Mouse (Mus musculus): ENCODE data around the gene Nlgn1. TPM values are rescaled to one million over a fixed set of nuclear protein-coding genes. Genes with fewer than 3 reads are reported as not detected.
A peak's percentile ranks its signal among the peaks of the same experiment; 100 is the strongest.

Nlgn1 gene
- total RNA-seq, 2 experiments from 2014 or later, result 0.09 TPM; not detected in 1

DNA sequence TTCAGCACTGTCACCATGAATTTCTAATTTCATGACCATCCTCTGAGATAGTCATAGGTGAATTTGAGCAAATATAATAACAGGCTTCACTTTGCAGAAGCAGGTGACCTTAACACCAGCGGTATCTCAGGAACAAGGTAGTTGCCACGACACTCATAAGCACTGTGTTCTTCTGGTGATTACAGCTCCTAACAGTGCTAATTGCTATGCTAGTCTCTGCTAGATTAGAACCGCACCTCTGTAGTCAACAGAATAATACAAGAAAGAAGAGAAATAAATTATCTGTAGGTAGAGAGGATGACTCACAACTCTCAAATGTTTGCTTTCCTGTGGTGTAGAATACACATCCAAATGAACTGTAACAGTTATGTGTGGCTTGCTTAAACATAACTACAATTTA lies 129.6 kb downstream of the Nlgn1 start:
- DNase-seq (ENCODE audit: low spot score), result no peak

DNA sequence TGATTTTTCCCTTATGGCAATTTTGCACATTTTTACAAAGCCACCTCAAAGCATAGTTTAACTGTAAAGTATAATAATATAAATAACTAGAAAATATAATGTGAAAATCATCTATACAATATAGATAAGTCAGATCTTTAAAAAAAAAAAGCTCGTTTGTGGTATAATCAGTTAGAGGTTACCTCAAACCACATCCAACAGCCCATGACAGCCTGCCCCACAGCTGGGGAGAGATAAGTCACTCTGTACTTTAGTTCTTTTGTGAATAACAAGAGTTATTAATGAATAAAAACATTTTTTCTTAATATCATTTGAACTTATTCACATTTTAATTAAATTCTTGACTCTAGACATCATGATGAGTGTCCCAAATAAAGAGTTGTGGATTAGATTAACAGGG lies 130.8 kb downstream of the Nlgn1 start:
- DNase-seq (ENCODE audit: low spot score), result no peak

DNA sequence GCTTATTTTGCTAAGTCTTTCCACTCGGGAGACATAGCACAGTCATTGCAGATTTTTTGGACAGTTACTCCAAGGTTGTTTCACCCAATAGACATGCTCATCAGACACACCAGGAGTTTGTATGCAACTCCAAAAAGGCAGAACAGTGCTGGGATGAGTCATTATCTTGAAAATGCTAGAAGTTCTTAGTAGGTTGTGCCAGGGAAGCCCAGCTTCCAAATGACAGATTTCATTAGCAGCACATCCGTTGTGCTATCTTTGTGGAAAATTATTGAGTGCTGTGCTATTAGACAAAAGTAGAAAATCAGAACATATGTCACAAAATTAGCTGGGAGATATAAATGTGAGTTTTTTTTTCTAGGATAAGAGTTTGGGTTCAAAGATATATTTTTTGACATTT lies 137.3 kb downstream of the Nlgn1 start:
- DNase-seq (ENCODE audit: low spot score), result no peak

DNA sequence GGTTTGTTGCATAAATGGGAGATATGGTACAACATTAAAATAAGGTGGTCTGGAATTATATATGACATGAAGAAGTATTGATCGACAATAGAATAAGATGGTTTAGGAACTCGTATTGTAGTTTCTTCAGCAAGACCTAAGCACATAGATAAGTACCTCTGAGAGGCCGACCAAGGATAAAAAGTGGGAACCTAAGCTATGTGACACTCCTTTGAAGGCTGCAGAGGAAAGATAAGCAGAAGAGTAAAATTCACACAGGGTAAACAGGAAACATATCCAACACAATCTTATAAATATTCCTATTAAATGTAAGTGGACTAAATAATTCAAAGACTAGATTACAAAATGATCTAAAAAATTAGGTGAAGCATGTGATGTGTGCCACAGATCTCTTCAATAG lies 151.2 kb downstream of the Nlgn1 start:
- no peak for DNase-seq (ENCODE audit: low spot score)

DNA sequence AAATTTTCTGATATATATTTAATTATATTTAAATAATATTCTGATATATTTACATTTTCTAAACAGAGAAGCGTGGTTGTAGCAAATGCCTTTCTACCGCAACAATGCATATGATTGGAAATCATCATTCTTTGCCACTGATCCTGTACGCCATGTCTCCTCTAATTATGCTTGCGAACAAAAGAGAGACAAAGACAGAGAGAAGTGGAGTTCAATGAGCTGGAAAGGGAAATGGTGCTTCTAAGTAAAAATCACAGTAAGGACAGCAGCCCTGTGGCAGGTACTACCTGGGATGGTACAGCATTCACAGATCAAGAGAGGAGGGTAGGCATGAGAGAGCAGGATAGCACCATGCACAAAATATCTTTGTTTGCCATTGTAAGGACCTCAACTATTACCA lies 156.9 kb downstream of the Nlgn1 start:
- DNase-seq (ENCODE audit: low spot score), result no peak

DNA sequence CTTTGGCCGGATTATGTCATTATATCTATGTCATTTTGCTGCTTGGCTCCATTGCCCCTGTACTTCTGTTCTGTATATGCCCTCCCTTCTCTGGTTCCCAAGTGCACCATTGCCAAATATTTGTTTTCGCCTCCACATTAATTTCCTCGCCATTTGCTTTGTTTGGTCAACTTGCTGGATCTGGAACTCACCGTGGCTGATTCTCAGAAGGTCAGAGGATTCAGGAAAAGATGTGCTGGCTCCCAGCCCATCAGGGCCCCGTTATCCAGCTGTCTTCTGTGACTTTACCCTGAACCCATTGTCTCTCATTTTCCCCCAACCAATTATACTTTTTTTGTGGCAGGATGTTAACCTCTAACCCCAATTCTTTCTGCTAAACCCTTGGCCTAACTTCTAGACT lies 158.0 kb downstream of the Nlgn1 start:
- DNase-seq (ENCODE audit: low spot score), result no peak

DNA sequence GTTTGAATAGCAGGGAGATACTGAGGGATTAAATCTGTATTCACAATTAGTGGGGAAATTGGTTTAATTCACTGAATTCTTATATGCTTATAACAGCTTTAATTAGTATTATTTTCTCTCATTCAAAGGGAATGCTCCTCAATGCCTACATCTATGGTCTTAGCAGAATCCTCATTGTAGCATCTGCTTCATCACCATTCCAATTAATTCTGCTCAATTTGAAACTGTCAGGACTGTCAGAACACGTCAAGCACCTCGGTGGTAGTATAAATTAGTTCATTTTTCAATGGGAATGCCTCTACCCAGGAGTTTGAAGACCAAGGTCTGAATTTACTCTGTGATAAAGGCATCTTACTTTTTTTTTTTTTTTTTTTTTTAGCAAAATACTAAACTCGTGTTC lies 158.6 kb downstream of the Nlgn1 start:
- no peak for DNase-seq (ENCODE audit: low spot score)

DNA sequence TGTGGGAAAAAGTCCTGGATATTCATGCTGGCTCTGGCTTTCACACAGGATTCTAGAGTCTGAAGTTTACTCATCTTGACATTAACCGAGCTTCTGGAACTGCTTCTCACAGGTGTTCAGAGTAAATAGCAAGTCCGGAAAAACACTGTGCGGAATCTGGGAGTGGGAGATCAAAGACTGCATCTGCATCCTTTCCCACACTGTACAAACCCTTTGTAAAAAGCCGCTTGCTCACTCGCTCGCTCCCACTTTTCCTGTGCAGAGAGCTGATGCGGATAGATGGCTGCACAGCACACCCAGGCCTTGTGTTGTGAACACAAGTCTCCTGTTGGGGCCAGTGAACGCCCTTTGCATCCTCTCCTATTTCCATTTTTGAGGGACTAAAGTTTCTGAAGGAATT lies 165.5 kb downstream of the Nlgn1 start:
- DNase-seq (ENCODE audit: low spot score), result no peak

DNA sequence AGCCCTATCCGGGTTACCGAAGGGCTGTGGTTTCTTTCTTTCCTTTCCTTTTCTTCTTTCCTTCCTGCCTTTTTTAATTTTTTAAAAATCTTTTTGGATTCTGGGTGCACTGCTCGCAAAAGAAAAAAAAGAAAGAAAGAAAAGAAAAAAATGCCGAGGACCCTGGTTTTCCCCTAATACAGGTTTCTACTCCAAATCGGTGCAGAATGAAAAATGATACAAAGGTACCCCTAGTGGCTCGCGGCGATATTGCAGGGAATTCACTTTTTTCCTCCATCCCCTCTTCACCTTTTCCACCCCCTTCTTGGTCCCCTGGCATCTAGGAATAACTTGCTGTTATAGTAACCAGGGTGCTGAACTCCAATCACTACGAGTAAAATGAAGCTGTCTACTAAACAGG lies 178.5 kb downstream of the Nlgn1 start:
- peak; percentile 14 for DNase-seq (ENCODE audit: low spot score)

DNA sequence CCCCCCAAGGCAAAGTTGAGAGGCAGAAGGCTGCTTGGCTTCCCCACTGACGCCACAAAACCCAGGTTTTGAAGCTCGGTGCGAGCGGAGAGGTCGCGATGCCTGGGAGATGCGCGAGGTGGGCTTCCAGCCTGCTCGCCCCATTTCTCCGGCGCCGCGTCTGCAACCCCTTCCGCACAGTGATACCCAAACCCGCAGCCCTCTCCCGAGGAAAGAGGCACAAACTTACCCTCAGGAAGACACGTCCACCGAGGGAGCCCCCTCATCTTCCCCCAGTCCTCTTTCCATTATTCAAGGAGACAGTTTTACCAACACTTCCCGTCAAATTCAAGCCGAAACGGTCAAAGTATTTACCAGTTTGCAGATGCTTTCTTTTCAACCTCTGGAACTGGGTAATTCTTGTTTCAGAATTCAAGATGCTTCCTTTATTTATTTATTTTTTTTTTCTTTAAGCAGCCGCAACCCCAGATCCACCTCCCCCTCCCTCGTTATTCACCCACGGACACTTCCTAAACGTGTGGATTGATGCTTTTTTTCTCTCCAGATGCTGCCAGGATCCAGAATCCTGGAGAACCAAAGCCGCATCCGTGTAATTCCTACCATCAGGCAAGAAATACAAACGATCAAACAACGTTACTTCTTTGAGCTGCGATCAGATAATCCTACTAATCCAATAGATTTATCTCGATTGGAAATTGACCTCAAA lies 179.1 kb downstream of the Nlgn1 start:
- no peak for DNase-seq (ENCODE audit: low spot score)

DNA sequence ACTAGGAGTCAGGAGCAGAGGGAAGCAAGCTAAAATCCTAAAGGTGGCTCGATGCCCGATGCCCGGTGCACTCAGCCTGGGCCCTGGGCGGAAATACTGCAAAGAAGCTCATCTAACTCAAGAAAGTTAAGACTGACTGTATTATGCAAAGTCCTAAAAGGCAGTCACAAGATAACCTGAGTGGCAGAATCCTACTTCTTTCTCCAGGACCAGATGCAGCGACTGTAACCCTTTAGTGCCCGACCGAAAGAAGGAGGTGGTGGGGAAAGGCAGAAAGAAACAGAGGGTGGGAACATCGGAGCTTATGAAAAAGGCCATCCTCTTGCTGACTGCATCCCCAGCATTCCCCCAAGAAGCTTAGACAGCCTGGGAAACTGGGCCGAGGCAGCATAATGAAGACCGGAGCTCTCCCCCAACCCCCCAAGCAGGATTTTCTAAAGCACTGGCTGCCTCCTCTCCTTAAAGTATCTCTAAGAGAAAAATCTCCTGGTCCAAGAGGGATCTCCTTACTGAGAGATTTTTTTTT lies 179.7 kb downstream of the Nlgn1 start:
- no peak for DNase-seq (ENCODE audit: low spot score)

DNA sequence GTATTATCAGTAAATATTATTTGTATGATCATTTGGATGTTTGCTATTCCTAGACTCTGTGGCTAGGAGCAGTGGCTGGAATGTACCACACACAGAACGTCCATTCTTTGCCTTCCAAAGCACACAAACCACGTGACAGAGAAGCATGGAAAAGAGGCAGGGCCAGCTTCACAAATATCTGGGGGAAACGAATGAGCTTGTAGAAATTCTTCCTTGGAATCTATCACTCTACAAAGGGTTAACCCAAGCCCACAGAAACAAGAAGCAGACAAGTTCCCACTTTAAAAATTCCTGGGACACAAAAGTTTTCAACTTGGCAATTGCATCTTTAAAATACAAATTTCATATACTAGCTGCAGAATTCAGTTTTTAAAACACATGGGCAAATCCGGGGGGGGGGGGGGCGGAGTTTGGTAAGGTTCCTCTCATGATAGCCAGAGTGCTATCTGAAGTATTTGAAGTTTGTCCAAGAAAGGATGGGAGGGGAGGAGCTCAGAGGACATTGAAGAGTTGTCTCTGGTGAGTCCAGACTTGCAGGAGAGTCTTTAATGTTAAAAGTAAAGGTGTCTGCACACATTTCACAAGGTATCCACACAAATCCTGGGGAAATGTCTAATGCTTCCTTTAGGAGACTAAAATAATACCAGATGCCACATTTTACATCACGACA lies 180.8 kb downstream of the Nlgn1 start:
- DNase-seq (ENCODE audit: low spot score), result no peak

DNA sequence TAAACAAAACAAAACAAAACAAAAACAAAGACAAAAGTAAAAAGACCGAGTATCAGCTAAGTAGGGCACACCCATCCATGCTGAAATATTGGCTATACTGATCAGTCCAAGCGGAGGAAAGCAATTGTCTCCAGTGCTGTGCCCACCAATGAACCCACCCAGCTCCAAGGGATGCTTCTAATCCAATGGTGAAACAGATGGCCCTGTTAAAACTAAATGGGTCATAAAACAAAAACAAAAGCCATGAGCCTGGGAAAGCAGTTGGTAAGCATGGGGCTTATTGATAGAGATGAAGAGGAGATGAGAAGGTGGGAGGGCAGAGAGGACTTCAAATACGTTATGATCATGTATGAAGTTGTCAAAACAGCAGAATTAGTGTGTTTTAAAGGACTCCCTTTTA lies 186.1 kb downstream of the Nlgn1 start:
- no peak for DNase-seq (ENCODE audit: low spot score)

DNA sequence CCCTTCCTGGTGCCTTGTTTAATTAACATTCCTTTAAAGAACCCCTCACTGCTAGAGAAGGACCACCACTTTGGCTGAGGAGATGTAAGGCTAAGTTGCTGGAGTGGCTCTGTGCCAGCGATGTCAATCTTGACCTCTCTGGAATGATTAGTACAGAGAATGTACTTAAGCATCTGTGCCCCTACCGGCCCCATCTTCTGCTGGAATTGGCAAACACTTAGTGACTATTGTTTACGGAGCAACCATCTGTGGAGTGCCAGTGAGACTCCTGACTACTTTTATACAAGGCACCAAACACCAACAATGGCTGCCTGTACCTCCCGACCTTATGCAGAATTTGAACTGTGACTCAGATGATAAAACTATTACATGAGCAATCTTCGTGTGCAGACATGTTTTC lies 186.8 kb downstream of the Nlgn1 start:
- DNase-seq (ENCODE audit: low spot score), result no peak

DNA sequence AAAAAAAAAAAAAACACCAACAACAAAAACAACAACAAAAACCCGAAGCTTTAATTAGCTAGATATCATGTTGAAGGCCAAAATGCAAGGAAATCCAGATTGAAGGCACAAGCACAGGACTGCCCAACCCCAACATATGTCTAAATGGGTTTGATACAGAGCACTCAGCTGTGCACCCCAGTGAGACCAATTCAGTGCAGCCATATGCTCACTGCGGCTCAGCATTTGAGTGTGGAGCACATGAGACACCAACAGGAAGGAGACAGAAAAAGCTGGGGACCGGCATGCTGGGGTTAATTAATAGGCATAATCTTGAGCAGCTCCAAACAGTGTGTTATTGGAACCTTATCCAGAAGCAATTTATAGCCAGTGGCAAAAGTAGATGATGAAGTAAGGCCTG lies 190.7 kb downstream of the Nlgn1 start:
- no peak for DNase-seq (ENCODE audit: low spot score)

DNA sequence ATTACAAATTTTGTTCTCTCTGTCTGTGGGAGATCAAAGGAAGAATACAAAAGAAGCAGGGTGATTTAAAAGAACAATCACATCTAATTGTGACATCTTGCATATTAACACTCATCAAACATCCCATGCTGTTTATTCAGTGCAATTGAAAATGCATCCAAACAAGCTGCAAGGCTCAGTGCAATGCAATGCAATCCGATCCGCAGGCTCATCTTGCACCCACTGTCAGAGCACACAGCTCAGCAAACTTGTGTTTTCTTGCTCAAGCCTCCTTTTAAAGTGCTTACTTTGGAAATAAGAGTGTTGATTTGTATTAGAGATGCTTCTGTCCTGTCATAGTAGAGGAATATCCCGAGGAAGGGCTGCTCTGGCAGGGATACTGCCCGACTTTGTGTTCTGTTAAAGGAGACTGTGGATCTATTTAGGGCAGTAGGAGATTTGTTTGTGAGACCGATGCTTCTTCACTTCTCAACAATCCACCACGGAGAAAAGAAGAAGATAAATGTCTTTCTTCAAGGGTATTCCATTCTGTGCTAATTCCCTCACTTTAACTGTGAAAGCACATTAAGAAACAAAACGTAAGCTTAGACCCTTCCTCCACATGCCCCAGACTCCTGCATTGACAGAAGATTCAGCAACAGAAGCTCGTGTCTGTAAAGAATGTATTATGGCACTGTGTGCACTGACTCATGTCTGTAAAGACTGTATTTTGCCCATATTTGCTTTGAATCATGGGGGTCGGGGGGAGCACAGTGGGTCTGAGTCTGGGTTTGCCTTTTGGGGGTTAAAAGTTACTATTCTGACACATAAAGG lies 197.2 kb downstream of the Nlgn1 start:
- DNase-seq (ENCODE audit: low spot score), result no peak

DNA sequence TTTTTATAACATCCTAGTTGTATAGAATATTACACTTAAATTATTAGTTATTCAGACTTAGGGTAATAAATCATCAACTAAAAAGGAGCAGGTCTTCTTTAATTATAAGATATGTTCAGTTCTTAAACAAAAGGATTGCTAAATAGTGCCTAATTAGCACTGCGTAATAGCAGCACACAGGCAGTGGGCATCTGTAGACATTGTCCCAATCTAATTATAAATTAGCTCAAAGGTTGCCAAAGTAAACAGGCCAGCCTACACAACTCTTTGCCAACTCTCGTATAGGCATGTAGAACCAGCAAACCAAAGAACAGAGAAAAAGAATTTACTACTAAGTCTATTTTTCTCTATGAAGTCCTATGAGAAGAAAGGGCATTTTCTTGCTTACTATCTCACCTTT lies 201.3 kb downstream of the Nlgn1 start:
- DNase-seq (ENCODE audit: low spot score), result no peak

DNA sequence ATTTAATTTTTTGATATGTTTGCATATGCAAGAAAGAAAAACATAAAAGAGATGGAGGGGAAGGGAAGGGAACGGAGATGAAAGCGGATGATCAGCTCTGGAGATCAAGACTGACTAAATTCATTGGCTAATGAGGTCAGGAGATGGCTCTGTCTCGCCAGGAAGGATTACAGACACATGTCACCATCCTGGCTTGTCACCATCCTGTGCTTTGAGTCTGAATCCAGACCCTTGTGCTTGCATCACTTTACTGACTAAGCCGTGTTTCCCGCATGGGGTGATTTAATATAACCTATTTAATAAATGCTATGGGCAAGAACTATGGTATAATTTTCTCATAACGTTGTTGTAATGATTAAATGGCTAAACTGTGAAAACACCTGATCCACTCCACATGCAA lies 202.8 kb downstream of the Nlgn1 start:
- no peak for DNase-seq (ENCODE audit: low spot score)

DNA sequence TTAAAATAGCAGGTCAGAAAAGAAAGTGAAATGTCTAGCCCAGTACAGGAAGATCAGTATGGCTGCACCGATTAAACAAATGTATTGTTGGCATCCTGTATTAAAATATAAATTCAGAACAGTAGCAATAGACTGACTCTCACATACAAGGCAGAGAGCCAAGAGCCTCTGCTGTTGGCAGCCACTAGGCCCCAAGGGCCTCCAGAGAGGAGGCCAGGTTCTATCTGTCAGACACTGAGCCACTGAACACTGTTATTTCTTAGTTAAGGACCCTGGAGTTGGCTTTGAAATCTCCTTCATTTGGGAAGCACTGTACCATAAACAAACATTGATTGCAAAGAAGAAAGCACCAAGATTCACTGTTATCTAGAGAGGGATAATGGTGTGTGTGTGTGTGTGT lies 215.2 kb downstream of the Nlgn1 start:
- DNase-seq (ENCODE audit: low spot score), result no peak

DNA sequence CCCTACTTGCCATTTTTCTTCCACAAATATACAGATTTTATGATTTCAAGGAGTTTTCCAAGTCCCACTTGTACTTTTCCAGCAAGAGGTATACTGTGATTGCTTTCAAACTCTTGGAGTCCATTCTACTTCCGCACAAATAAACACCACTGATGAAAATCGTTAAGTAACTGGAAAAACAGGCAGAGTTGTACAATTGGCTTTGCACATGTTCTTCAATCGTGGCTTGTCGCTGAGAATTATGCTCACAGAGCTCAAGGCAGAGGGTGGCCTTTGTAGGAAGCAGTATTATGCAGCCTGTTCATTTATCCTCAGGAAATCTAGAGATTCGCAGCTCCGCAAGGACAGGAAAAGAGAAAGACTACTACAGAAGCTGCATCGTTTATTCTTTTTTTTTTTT lies 225.9 kb downstream of the Nlgn1 start:
- no peak for DNase-seq (ENCODE audit: low spot score)

DNA sequence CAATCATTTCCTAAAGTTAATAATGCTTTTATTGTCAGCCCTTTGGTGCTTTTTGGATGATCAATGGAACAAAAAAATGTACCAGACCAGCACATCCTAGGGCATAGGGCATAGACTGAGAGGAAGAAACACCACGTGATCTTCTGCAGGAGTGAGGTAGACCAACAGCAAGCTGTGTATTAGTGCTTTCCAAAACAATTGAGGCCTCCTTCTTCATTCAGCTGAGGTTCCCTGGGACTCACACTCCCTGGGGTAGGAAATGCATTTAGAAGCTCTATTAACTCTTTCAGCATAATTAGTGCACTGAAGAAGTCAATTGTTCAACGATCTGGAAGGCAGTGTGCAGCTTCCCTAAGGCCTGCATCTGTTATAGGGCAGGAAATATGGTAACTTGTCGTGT lies 226.7 kb downstream of the Nlgn1 start:
- no peak for DNase-seq (ENCODE audit: low spot score)

DNA sequence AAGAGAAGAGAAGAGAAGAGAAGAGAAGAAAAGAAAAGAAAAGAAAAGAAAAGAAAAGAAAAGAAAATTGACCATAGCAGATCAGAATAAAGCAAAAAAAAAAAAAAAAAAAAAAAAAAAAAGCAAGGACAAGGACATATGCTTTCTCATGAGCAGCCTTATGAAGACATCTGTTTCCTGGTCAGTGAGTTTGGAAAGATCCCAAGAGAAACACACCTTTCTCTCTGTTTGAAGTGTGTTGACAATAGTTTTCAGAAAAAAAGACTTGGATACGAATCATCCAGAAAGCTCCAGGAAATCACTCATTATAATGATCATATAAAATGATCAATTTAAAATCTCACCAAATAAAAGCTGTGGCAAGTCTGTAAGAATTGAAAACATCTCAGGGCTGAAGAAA lies 230.0 kb downstream of the Nlgn1 start:
- DNase-seq (ENCODE audit: low spot score), result no peak

DNA sequence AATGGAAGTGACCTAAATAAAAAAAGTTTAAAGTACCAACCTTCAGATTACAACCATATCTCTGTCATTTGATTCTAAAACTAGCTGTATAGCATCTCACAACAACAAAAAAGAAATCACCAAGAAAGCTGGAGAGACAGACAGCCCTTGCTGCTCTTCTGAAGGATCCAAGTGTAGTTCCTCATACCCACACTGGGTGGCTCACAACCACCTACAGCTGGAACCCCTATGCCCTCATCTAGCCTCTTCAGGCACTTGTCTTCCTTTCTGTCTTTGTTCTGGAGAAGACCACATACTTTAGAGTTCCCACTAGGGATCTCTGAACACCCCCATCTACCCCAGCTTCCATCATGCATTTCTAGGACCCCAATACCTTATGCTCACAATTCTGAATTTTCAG lies 236.7 kb downstream of the Nlgn1 start:
- DNase-seq (ENCODE audit: low spot score), result no peak
